Mouse (Mus musculus): ENCODE measurements around the gene Sox6. TPM values are rescaled to one million over a fixed set of nuclear protein-coding genes. Genes with fewer than 3 reads are reported as not detected.
A peak's percentile ranks its signal among the peaks of the same experiment; 100 is the strongest.

The Sox6 gene
- polyA plus RNA-seq, 1 experiment from 2014 or later, result 62.9 TPM

DNA sequence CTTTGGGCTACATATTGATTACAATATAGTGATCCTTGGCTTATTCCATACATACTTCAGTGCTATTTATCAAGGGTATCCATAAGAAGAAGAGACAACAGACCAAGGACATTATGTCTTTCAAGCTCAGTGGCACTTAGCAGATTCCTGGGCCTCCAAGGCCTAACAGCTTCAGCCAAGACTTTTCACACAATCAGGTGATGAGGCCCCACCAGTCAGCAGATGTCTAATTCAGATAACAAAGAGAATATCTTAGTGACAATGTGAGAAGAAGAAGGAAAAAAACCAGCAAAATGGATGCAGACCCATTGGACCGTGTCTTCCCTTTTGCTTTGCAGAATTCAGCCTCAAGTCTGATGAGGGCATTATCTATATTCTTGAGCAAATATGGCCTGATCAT is 150.0 kb downstream of the Sox6 start:
- Histone ChIP-seq H3K4me1 (replicated peaks) (peaks cover 62% of the 10 kb centered on the region), H3K4me3 (replicated peaks) (no peak overlapping the region), H3K27me3 (no peaks in the 10 kb centered on the region), H3K36me3 (no peaks in the 10 kb centered on the region), H3K9ac (no peak overlapping the region), H3K27ac (peak overlapping the region; percentile 13; the same call in 1 of the 2 replicates), H3K4me2 (peak overlapping the region; percentile 29), H3K9me3 (replicated peaks) (no peaks in the 10 kb centered on the region)
- ATAC-seq (ENCODE audit: low read depth), result peak; percentile 82
- peak; percentile 51 for DNase-seq
- 32% methylated on average over 1 of the region's 1 CpGs for WGBS (ENCODE audit: insufficient replicate concordance)

- H3K9ac ChIP-seq, result no peak overlapping the region
- peaks cover 59% of the 10 kb centered on the region for H3K4me1 ChIP-seq (replicated peaks)
- DNase-seq (peak; percentile 15), ATAC-seq (ENCODE audit: low read depth) (peak; percentile 89)
- H3K27me3 ChIP-seq, result no peaks in the 10 kb centered on the region
- H3K4me3 ChIP-seq (replicated peaks), result no peak overlapping the region
- no peaks in the 10 kb centered on the region for H3K9me3 ChIP-seq (replicated peaks)
- H3K27ac ChIP-seq, result peak overlapping the region; percentile 59
- H3K4me2 ChIP-seq, result peak overlapping the region; percentile 29
- WGBS (ENCODE audit: insufficient replicate concordance), result 23% methylated on average over 7 of the region's 7 CpGs
- H3K36me3 ChIP-seq, result no peaks in the 10 kb centered on the region
These were observed 150.5 kb downstream of the Sox6 start for GRCm38 (mm10) chr7:115888120-115888519.

DNA sequence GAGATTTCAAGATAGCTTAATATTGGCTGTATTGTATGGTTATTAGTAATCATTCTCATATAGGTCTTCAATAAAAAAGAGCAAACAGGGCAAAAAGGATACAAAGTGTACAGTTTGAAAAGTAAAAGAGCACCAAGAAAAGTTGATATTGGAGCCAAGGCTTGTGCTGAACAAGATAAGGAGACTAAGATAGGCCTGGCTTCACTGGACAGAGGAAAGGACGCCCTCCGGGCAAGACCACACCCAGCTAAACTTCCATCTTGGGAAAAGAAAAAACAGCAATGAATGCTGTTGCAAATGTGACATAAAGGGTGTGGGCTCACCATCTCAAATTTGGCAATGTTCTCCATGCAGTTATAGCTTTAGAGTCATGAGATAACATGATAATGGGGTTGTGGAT is 165.7 kb downstream of the Sox6 start:
- Histone ChIP-seq H3K9ac (no peak overlapping the region), H3K9me3 (replicated peaks) (no peaks in the 10 kb centered on the region), H3K4me1 (replicated peaks) (peaks cover 21% of the 10 kb centered on the region), H3K4me3 (replicated peaks) (no peak overlapping the region), H3K36me3 (no peaks in the 10 kb centered on the region), H3K4me2 (no peak overlapping the region), H3K27me3 (no peaks in the 10 kb centered on the region), H3K27ac (no peak overlapping the region)
- 47% methylated on average over 2 of the region's 2 CpGs for WGBS (ENCODE audit: insufficient replicate concordance)
- ATAC-seq (ENCODE audit: low read depth), result peak; percentile 65; the same call in 1 of the 2 replicates
- peak; percentile 11 for DNase-seq

- Histone ChIP-seq H3K4me1 (replicated peaks) (peaks cover 42% of the 10 kb centered on the region), H3K9me3 (replicated peaks) (no peaks in the 10 kb centered on the region), H3K27me3 (no peaks in the 10 kb centered on the region), H3K9ac (no peak overlapping the region), H3K27ac (no peak overlapping the region), H3K36me3 (no peaks in the 10 kb centered on the region), H3K4me3 (replicated peaks) (no peak overlapping the region), H3K4me2 (no peak overlapping the region)
- DNase-seq, result no peak
- 78% methylated on average over 2 of the region's 2 CpGs for WGBS (ENCODE audit: insufficient replicate concordance)
- ATAC-seq (ENCODE audit: low read depth), result no peak
These were observed 170.1 kb downstream of the Sox6 start for GRCm38 (mm10) chr7:115868504-115868903.

DNA sequence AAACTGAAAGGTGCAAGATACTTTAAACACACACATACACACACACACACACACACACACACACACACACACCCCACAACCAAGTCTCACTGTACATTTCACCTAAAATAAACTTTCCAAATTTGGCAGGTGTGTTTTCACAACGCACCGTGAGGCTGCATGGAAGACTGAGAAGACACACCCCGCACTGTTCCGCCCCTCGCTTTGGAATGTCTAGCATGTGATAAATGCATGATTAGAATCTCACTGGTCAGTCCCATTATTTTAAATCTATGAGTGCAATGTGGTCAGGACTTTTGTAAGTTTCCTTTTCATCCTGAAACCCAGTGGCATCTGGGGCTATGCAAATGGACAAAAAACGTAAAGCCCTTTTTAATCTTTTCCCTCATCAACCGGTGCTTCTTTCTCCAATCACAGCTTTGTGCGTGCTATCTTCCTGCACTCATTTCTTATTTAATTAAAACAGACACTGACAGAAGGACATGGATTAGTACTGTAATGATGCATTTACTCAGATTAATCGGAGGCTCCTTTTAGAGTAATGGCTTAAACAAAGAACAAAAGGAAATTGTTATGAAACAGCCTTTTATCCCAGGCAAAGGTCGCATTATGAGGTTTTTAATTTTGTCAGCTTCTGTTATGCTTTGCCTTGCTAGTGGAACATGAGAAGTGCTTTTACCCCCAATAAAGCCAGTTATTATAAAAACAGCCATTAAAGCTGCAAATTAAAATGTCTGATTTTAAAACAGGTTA is 170.9 kb downstream of the Sox6 start:
- H3K4me1 ChIP-seq (replicated peaks), result peaks cover 35% of the 10 kb centered on the region
- no peaks in the 10 kb centered on the region for H3K9me3 ChIP-seq (replicated peaks)
- no peak overlapping the region for H3K9ac ChIP-seq
- no peak overlapping the region for H3K4me3 ChIP-seq (replicated peaks)
- no peaks in the 10 kb centered on the region for H3K36me3 ChIP-seq
- 57% methylated on average over 10 of the region's 10 CpGs for WGBS (ENCODE audit: insufficient replicate concordance)
- no peak overlapping the region for H3K27ac ChIP-seq
- DNase-seq, result no peak
- H3K4me2 ChIP-seq, result no peak overlapping the region
- ATAC-seq (ENCODE audit: low read depth), result no peak
- no peaks in the 10 kb centered on the region for H3K27me3 ChIP-seq

- H3K36me3 ChIP-seq, result no peaks in the 10 kb centered on the region
- no peak for DNase-seq
- no peak overlapping the region; the same call in 1 of the 2 replicates for H3K4me2 ChIP-seq
- H3K4me3 ChIP-seq (replicated peaks), result no peak overlapping the region
- H3K9ac ChIP-seq, result no peak overlapping the region
- H3K9me3 ChIP-seq (replicated peaks), result no peaks in the 10 kb centered on the region
- no peaks in the 10 kb centered on the region for H3K27me3 ChIP-seq
- WGBS (ENCODE audit: insufficient replicate concordance), result 44% methylated on average over 9 of the region's 9 CpGs
- ATAC-seq (ENCODE audit: low read depth), result 0 out of 2 replicates have a peak, but pooled peaks have one; percentile 4
- no peak overlapping the region for H3K27ac ChIP-seq
- H3K4me1 ChIP-seq (replicated peaks), result peaks cover 29% of the 10 kb centered on the region
These were observed 171.7 kb downstream of the Sox6 start for GRCm38 (mm10) chr7:115866698-115867500.

- WGBS (ENCODE audit: insufficient replicate concordance), result 44% methylated on average over 9 of the region's 9 CpGs
- H3K27ac ChIP-seq, result no peak overlapping the region
- ATAC-seq (ENCODE audit: low read depth) (peak; percentile 51; the same call in 1 of the 2 replicates), DNase-seq (no peak)
- H3K4me1 ChIP-seq (replicated peaks), result peaks cover 29% of the 10 kb centered on the region
- H3K9ac ChIP-seq, result no peak overlapping the region
- H3K9me3 ChIP-seq (replicated peaks), result no peaks in the 10 kb centered on the region
- no peaks in the 10 kb centered on the region for H3K27me3 ChIP-seq
- no peak overlapping the region; the same call in 1 of the 2 replicates for H3K4me2 ChIP-seq
- no peak overlapping the region for H3K4me3 ChIP-seq (replicated peaks)
- H3K36me3 ChIP-seq, result no peaks in the 10 kb centered on the region
These were observed 172.5 kb downstream of the Sox6 start for GRCm38 (mm10) chr7:115865979-115866697.

DNA sequence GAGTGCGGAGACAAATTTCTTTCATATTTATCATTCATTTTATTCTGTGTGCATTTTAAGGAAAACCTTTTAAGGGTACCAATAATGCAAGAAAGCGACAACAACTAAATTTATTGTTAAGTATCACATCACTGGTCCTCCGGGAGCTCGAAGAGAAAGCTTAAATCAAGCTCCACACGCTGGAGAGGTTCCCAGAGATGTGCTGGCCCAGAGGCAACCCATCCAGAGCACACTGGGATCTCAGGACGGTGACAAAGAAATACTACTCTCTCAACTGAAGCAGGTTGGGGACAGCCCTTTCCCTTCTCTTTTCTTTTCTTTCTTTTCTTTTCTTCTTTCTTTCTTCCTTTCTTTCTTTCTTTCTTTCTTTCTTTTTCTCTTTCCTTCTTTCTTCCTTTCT is 173.4 kb downstream of the Sox6 start:
- H3K27ac ChIP-seq, result no peak overlapping the region
- ATAC-seq (ENCODE audit: low read depth), result no peak
- no peaks in the 10 kb centered on the region for H3K27me3 ChIP-seq
- no peak for DNase-seq
- no peaks in the 10 kb centered on the region for H3K36me3 ChIP-seq
- H3K9me3 ChIP-seq (replicated peaks), result no peaks in the 10 kb centered on the region
- H3K4me1 ChIP-seq (replicated peaks), result peaks cover 29% of the 10 kb centered on the region
- H3K4me2 ChIP-seq, result no peak overlapping the region
- no peak overlapping the region for H3K9ac ChIP-seq
- no peak overlapping the region for H3K4me3 ChIP-seq (replicated peaks)
- WGBS (ENCODE audit: insufficient replicate concordance), result 80% methylated on average over 6 of the region's 6 CpGs

DNA sequence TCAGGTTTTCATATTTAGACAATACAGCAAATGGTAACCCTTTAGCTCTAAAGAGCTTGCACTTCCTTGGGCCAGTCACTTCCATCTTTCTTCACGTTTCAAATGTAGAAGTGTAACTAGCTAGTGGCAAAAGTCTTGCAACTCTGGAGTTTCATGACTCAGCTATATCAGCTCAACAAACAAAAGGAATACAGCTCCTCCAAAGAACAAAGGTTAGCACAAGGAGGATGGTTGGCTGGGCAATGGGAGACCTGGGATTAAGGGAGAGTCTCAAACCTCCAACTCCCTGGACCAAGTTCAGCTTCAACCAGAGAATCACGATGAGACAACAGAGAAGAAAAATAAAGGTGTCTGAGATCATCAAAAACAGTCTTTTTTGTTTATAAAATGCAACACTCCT is 174.2 kb downstream of the Sox6 start:
- Histone ChIP-seq H3K4me2 (no peak overlapping the region), H3K36me3 (no peaks in the 10 kb centered on the region), H3K27ac (no peak overlapping the region; the same call in 1 of the 2 replicates), H3K27me3 (no peaks in the 10 kb centered on the region), H3K4me1 (replicated peaks) (peaks cover 29% of the 10 kb centered on the region), H3K9me3 (replicated peaks) (no peaks in the 10 kb centered on the region), H3K4me3 (replicated peaks) (no peak overlapping the region), H3K9ac (no peak overlapping the region)
- ATAC-seq (ENCODE audit: low read depth) (no peak), DNase-seq (no peak)
- WGBS (ENCODE audit: insufficient replicate concordance), result 34% methylated on average over 2 of the region's 2 CpGs

- 70% methylated on average over 9 of the region's 9 CpGs for WGBS (ENCODE audit: insufficient replicate concordance)
- H3K27ac ChIP-seq, result no peak overlapping the region
- no peak for ATAC-seq (ENCODE audit: low read depth)
- no peak for DNase-seq
- H3K4me2 ChIP-seq, result no peak overlapping the region
- no peak overlapping the region for H3K9ac ChIP-seq
- no peak overlapping the region for H3K4me3 ChIP-seq (replicated peaks)
- no peaks in the 10 kb centered on the region for H3K36me3 ChIP-seq
- H3K4me1 ChIP-seq (replicated peaks), result peaks cover 4% of the 10 kb centered on the region
- H3K9me3 ChIP-seq (replicated peaks), result no peaks in the 10 kb centered on the region
- no peaks in the 10 kb centered on the region for H3K27me3 ChIP-seq
These were observed 178.8 kb downstream of the Sox6 start for GRCm38 (mm10) chr7:115859691-115860401.

All from liver, embryonic 13.5 days (tissue).